Comparison of ENCODE assay signal across 15 mouse cellular contexts in genomic region chr6:67226286-67226685, GRCm38 (mm10).
"Had no signal": no experiment of that assay in that cellular context is flagged by ENCODE, and none has a peak within 500 bp of the region (broad histone marks: within the 10 kb centered on the region; RNA-seq: fewer than 3 reads in every experiment).

No protein-coding gene starts in this region.

- DNase-seq: kidney, adult 8-10 months; kidney, postnatal 25 days; liver; liver, embryonic 13.5 days; liver, postnatal 0 days; lung, postnatal 14 days; midbrain, embryonic 14.5 days; retina, postnatal 1 day; right cerebral cortex, postnatal 4 days; thymus, postnatal 4 days had no signal

- H3K36me3 ChIP-seq: limb, embryonic 12.5 days; liver, embryonic 13.5 days; lung, embryonic 15.5 days; neural tube, embryonic 13.5 days; stomach, embryonic 15.5 days had no signal

- H3K27ac ChIP-seq: limb, embryonic 12.5 days; liver, embryonic 13.5 days; lung, embryonic 15.5 days; macrophage; neural tube, embryonic 13.5 days; stomach, embryonic 15.5 days had no signal

- H3K27me3 ChIP-seq: stomach, embryonic 15.5 days had no signal

- H3K4me2 ChIP-seq: limb, embryonic 12.5 days; liver, embryonic 13.5 days; lung, embryonic 15.5 days; neural tube, embryonic 13.5 days; stomach, embryonic 15.5 days had no signal

- H3K4me3 ChIP-seq: limb, embryonic 12.5 days; liver, embryonic 13.5 days; lung, embryonic 15.5 days; neural tube, embryonic 13.5 days; stomach, embryonic 15.5 days had no signal
